Mouse (Mus musculus) liver, embryonic 16.5 days (tissue): ENCODE data around the gene Madcam1. TPM values are rescaled to one million over a fixed set of nuclear protein-coding genes. Genes with fewer than 3 reads are reported as not detected.
A peak's percentile ranks its signal among the peaks of the same experiment; 100 is the strongest.

Source experiments
- ATAC-seq: fragments of 200-750 bp; cut with Nextera tagmentation; 2 replicates; pipeline ENCODE4 v1.8.0; 2017; ENCODE audit warnings: low read depth, mild to moderate bottlenecking, moderate number of reproducible peaks, moderate library complexity
- H3K27ac ChIP-seq: fragments of 300-500 bp; sonication (generic); 2 replicates; pipeline ENCODE4 v1.5.1; 2014; ENCODE audit warnings: mild to moderate bottlenecking, low read length
- H3K27me3 ChIP-seq: fragments of 300-500 bp; sonication (generic); 2 replicates; pipeline ENCODE4 v1.6.1; 2014; ENCODE audit warnings: low read depth, low read length, mixed read lengths; ENCODE audit not compliant: control insufficient read depth, insufficient read depth
- H3K36me3 ChIP-seq: fragments of 300-500 bp; sonication (generic); 2 replicates; pipeline ENCODE4 v1.6.1; 2014; ENCODE audit warnings: mild to moderate bottlenecking; ENCODE audit not compliant: control insufficient read depth, insufficient read depth
- H3K4me1 ChIP-seq: fragments of 300-500 bp; sonication (generic); 2 replicates; pipeline ENCODE4 v1.6.1; 2014; ENCODE audit warnings: low read depth, low read length, mixed read lengths; ENCODE audit not compliant: control insufficient read depth
- H3K4me2 ChIP-seq: fragments of 300-500 bp; sonication (generic); 2 replicates; pipeline ENCODE4 v1.6.1; 2014; ENCODE audit warnings: low read depth, low read length, mixed read lengths
- H3K4me3 ChIP-seq: fragments of 300-500 bp; sonication (generic); 2 replicates; pipeline ENCODE4 v1.5.1; 2014; ENCODE audit warnings: low read depth, mild to moderate bottlenecking, low read length
- H3K9ac ChIP-seq: fragments of 300-500 bp; sonication (generic); 2 replicates; pipeline ENCODE4 v1.6.1; 2014; ENCODE audit warnings: low read depth, low read length
- H3K9me3 ChIP-seq: fragments of 300-500 bp; sonication (generic); replicated peaks from 2 replicates; pipeline ENCODE4 v1.6.1; 2016; ENCODE audit warnings: low read length; ENCODE audit not compliant: control insufficient read depth
- WGBS: fragments of 180-500 bp; shearing (Covaris S2); extraction: QIAGEN DNeasy Blood & Tissue Kit; methylation state at CpG from one replicate; pipeline ENCODE4 v1.1.7; 2014; ENCODE audit not compliant: insufficient replicate concordance; 5-methylcytosine and 5-hydroxymethylcytosine counted together
- polyA plus RNA-seq: library from polyadenylated mRNA; unstranded; fragments of >200 nt; fragmentation: Nextera tagmentation; extraction: Ambion mirVana; gene quantifications from 2 replicates; pipeline ENCODE4 v1.2.1, GENCODE M21; 2015

Madcam1 gene
- polyA plus RNA-seq, 1 experiment from 2014 or later = 0.24 TPM

- H3K36me3 ChIP-seq = no peaks in the 10 kb centered on the region
- H3K4me1 ChIP-seq = no peaks in the 10 kb centered on the region; the same call in 1 of the 2 replicates
- WGBS = 62% methylated on average over 8 of the region's 8 CpGs
- no peak overlapping the region for H3K27ac ChIP-seq
- no peak overlapping the region for H3K9ac ChIP-seq
- H3K4me3 ChIP-seq = no peak overlapping the region
- no peak overlapping the region for H3K4me2 ChIP-seq
- no peaks in the 10 kb centered on the region for H3K9me3 ChIP-seq
- ATAC-seq = no peak
- H3K27me3 ChIP-seq = peaks cover 42% of the 10 kb centered on the region
Measured at GRCm38 (mm10) chr10:79636287-79636686, 28.1 kb upstream of the Madcam1 start.

- no peak within 1 kb of the TSS for H3K9ac ChIP-seq
Measured at GRCm38 (mm10) chr10:79637128-79638110, 26.9 kb upstream of the Madcam1 start, which contains the start of gene Shc2. Gene Shc2 (minus strand): TSS chr10:79637918.

GRCm38 (mm10) chr10:79638486-79639204 is 25.7 kb upstream of the Madcam1 start:
- Histone ChIP-seq H3K36me3 (no peaks in the 10 kb centered on the region), H3K9me3 (no peaks in the 10 kb centered on the region), H3K9ac (no peak overlapping the region), H3K4me3 (no peak overlapping the region), H3K27me3 (peaks cover 42% of the 10 kb centered on the region), H3K4me2 (no peak overlapping the region), H3K27ac (no peak overlapping the region), H3K4me1 (no peaks in the 10 kb centered on the region; the same call in 1 of the 2 replicates)
- no peak for ATAC-seq
- 6% methylated on average over 23 of the region's 23 CpGs for WGBS

More at GRCm38 (mm10) chr10:79637128-79638110, 26.9 kb upstream of the Madcam1 start, which contains the start of gene Shc2:
- Histone ChIP-seq H3K27me3 (peaks cover 42% of the 10 kb centered on the region), H3K27ac (no peak within 1 kb of the TSS), H3K4me1 (no peaks in the 10 kb centered on the region; the same call in 1 of the 2 replicates), H3K36me3 (no peaks in the 10 kb centered on the region), H3K9me3 (no peaks in the 10 kb centered on the region), H3K4me3 (peak within 1 kb of the TSS; percentile 34), H3K4me2 (peak within 1 kb of the TSS; percentile 40)
- WGBS = under 1% methylated on average over 97 of the region's 116 CpGs
- ATAC-seq = no peak

- no peak for ATAC-seq
- Histone ChIP-seq H3K27ac (no peak within 1 kb of the TSS), H3K4me2 (no peak within 1 kb of the TSS), H3K4me3 (no peak within 1 kb of the TSS), H3K9ac (no peak within 1 kb of the TSS), H3K27me3 (no peaks in the 10 kb centered on the region), H3K9me3 (no peaks in the 10 kb centered on the region), H3K36me3 (no peaks in the 10 kb centered on the region), H3K4me1 (no peaks in the 10 kb centered on the region)
- WGBS = 57% methylated on average over 8 of the region's 8 CpGs
Measured at GRCm38 (mm10) chr10:79645711-79646110, 18.6 kb upstream of the Madcam1 start, which contains the start of gene Odf3l2. Gene Odf3l2 (minus strand): TSS chr10:79645738.

GRCm38 (mm10) chr10:79649070-79649751 is 15.1 kb upstream of the Madcam1 start:
- Histone ChIP-seq H3K4me2 (no peak overlapping the region), H3K27me3 (0 out of 2 replicates have a peak, but pooled peaks cover 2% of the 10 kb centered on the region), H3K36me3 (no peaks in the 10 kb centered on the region), H3K4me1 (no peaks in the 10 kb centered on the region), H3K9ac (no peak overlapping the region), H3K27ac (no peak overlapping the region), H3K4me3 (no peak overlapping the region), H3K9me3 (no peaks in the 10 kb centered on the region)
- no peak for ATAC-seq
- 18% methylated on average over 7 of the region's 7 CpGs for WGBS

- 69% methylated on average over 7 of the region's 7 CpGs for WGBS
- Histone ChIP-seq H3K4me2 (no peak overlapping the region), H3K9ac (no peak overlapping the region)
Measured at GRCm38 (mm10) chr10:79652789-79653188, 11.6 kb upstream of the Madcam1 start.

GRCm38 (mm10) chr10:79654946-79655395 is 9.4 kb upstream of the Madcam1 start:
- no peak overlapping the region for H3K4me3 ChIP-seq
- H3K9ac ChIP-seq = no peak overlapping the region
- ATAC-seq = no peak
- 38% methylated on average over 1 of the region's 1 CpGs for WGBS
- no peak overlapping the region for H3K4me2 ChIP-seq
- no peaks in the 10 kb centered on the region for H3K36me3 ChIP-seq
- no peaks in the 10 kb centered on the region for H3K9me3 ChIP-seq
- H3K27me3 ChIP-seq = 0 out of 2 replicates have a peak, but pooled peaks cover 4% of the 10 kb centered on the region
- H3K27ac ChIP-seq = no peak overlapping the region
- H3K4me1 ChIP-seq = no peaks in the 10 kb centered on the region

More at GRCm38 (mm10) chr10:79652789-79653188, 11.6 kb upstream of the Madcam1 start:
- Histone ChIP-seq H3K27ac (no peak overlapping the region), H3K4me1 (no peaks in the 10 kb centered on the region), H3K36me3 (no peaks in the 10 kb centered on the region), H3K4me3 (no peak overlapping the region), H3K9me3 (no peaks in the 10 kb centered on the region), H3K27me3 (0 out of 2 replicates have a peak, but pooled peaks cover 4% of the 10 kb centered on the region)
- ATAC-seq = no peak

GRCm38 (mm10) chr10:79658829-79659228 is 5.5 kb upstream of the Madcam1 start:
- 0 out of 2 replicates have a peak, but pooled peaks have one; percentile 24 for ATAC-seq
- 0 out of 2 replicates have a peak, but pooled peaks cover 2% of the 10 kb centered on the region for H3K27me3 ChIP-seq
- H3K4me3 ChIP-seq = no peak overlapping the region
- H3K36me3 ChIP-seq = no peaks in the 10 kb centered on the region
- H3K9me3 ChIP-seq = no peaks in the 10 kb centered on the region
- no peak overlapping the region for H3K9ac ChIP-seq
- no peak overlapping the region for H3K4me2 ChIP-seq
- WGBS = 16% methylated on average over 4 of the region's 4 CpGs
- H3K27ac ChIP-seq = no peak overlapping the region
- no peaks in the 10 kb centered on the region for H3K4me1 ChIP-seq
